Mouse (Mus musculus): Measurements from ENCODE around the gene Rasa3. TPM values are rescaled to one million over a fixed set of nuclear protein-coding genes. Genes with fewer than 3 reads are reported as not detected.

The Rasa3 gene
- total and polyA plus RNA-seq, 2 experiments from 2014 or later, result 20.5 to 52.7 TPM

GRCm38 (mm10) chr8:13673215-13673614 lies 4.2 kb downstream of the Rasa3 start:
- DNase-seq (ENCODE audit: low spot score) (no peak), ATAC-seq (ENCODE audit: low FRiP score) (no peak)
- Histone ChIP-seq H3K27ac (ENCODE audit: low read depth, low read length) (no peak overlapping the region), H3K9me3 (ENCODE audit: low read length) (no peaks in the 10 kb centered on the region), H3K36me3 (ENCODE audit: insufficient read depth, low read length) (no peaks in the 10 kb centered on the region), H3K4me3 (ENCODE audit: low read depth, low read length) (no peak overlapping the region), H3K4me2 (ENCODE audit: low read depth, low read length, poor library complexity, severe bottlenecking) (peak overlapping the region; percentile 64), H3K27me3 (ENCODE audit: insufficient read depth, low read length) (no peaks in the 10 kb centered on the region), H3K4me1 (ENCODE audit: insufficient read depth, low read length) (peaks cover 8% of the 10 kb centered on the region), H3K9ac (replicated peaks; ENCODE audit: low read length, poor library complexity, severe bottlenecking) (no peak overlapping the region)
- 60% methylated on average over 4 of the region's 4 CpGs for WGBS
- peak; percentile 11; the same call in 1 of the 2 replicates for TF ChIP-seq CTCF (IDR thresholded peaks at IDR 0.05)

DNA sequence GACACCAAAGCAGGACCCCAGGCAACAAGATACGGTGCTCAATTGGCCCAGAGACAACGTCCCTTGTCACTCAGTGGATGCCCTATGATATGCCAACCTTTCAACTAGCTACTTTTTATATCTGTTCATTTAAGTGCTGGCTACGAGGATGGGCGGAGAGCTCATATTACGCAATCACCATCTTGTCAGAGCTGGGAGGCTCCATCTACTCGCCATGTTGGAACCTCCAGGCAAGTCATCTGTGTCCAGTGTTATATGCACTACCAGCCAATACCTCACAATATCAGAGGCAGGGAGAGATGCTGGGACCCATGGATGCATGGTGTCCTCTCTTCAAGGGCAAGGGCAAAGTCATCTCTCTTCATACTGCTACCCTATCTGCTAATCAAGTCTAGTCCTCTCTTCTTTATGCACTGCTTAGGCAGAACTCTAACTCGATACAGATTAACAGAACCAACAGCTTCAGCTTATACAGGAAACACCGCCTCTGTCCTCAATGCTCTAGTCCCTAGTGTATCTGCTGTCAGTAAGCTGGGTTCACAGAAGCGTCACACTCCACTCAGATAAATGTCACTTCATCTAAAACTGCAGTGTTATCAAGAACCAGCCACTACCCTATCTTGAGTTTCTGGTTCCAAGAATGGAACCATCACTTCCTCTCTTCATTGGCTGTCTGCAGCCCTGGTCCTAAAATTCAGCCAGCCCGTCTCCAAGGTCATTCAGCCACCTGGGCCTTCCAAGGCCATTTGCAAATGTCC lies 6.0 kb downstream of the Rasa3 start:
- Histone ChIP-seq H3K27ac (ENCODE audit: low read depth, low read length) (no peak overlapping the region), H3K4me1 (ENCODE audit: insufficient read depth, low read length) (peaks cover 8% of the 10 kb centered on the region), H3K4me3 (ENCODE audit: low read depth, low read length) (no peak overlapping the region), H3K4me2 (ENCODE audit: low read depth, low read length, poor library complexity, severe bottlenecking) (no peak overlapping the region), H3K9me3 (ENCODE audit: low read length) (no peaks in the 10 kb centered on the region), H3K27me3 (ENCODE audit: insufficient read depth, low read length) (no peaks in the 10 kb centered on the region), H3K9ac (replicated peaks; ENCODE audit: low read length, poor library complexity, severe bottlenecking) (no peak overlapping the region), H3K36me3 (ENCODE audit: insufficient read depth, low read length) (no peaks in the 10 kb centered on the region)
- DNase-seq (ENCODE audit: low spot score), result no peak
- no peak for TF ChIP-seq CTCF (IDR thresholded peaks at IDR 0.05)
- 91% methylated on average over 10 of the region's 10 CpGs for WGBS
- no peak for ATAC-seq (ENCODE audit: low FRiP score)

GRCm38 (mm10) chr8:13670011-13670471 lies 7.4 kb downstream of the Rasa3 start:
- Histone ChIP-seq H3K4me2 (ENCODE audit: low read depth, low read length, poor library complexity, severe bottlenecking) (no peak overlapping the region), H3K27ac (ENCODE audit: low read depth, low read length) (0 out of 2 replicates have a peak overlapping the region, but pooled peaks have one; percentile 12), H3K27me3 (ENCODE audit: insufficient read depth, low read length) (no peaks in the 10 kb centered on the region), H3K36me3 (ENCODE audit: insufficient read depth, low read length) (no peaks in the 10 kb centered on the region), H3K4me3 (ENCODE audit: low read depth, low read length) (no peak overlapping the region), H3K4me1 (ENCODE audit: insufficient read depth, low read length) (peaks cover 6% of the 10 kb centered on the region), H3K9ac (replicated peaks; ENCODE audit: low read length, poor library complexity, severe bottlenecking) (no peak overlapping the region), H3K9me3 (ENCODE audit: low read length) (no peaks in the 10 kb centered on the region)
- no peak for TF ChIP-seq CTCF (IDR thresholded peaks at IDR 0.05)
- ATAC-seq (ENCODE audit: low FRiP score) (no peak), DNase-seq (ENCODE audit: low spot score) (peak; percentile 60)
- 75% methylated on average over 17 of the region's 17 CpGs for WGBS

DNA sequence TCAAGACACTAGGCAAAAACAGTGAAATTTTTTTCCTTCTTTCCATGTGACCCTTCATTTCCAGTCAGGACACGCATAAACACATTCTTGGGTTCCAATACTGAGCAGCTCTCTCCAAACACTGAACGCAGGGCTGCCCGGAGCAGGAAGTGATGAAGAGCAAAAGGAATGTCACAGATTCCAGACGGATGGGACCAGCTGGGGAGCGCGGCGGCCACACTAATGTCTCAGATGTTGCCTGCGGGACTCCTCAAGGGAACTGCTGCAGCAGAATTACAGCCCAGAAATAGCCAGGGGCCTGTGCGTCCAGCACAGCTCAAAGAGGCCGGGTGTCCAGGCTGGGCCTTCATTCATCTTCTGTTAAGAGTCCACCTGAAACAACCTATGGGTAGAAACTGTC lies 9.0 kb downstream of the Rasa3 start:
- ATAC-seq (ENCODE audit: low FRiP score), result no peak
- no peak overlapping the region for H3K4me2 ChIP-seq (ENCODE audit: low read depth, low read length, poor library complexity, severe bottlenecking)
- no peaks in the 10 kb centered on the region for H3K9me3 ChIP-seq (ENCODE audit: low read length)
- WGBS, result 82% methylated on average over 10 of the region's 10 CpGs
- no peak overlapping the region for H3K9ac ChIP-seq (replicated peaks; ENCODE audit: low read length, poor library complexity, severe bottlenecking)
- no peak for TF ChIP-seq CTCF (IDR thresholded peaks at IDR 0.05)
- DNase-seq (ENCODE audit: low spot score), result no peak
- H3K27me3 ChIP-seq (ENCODE audit: insufficient read depth, low read length), result no peaks in the 10 kb centered on the region
- H3K4me1 ChIP-seq (ENCODE audit: insufficient read depth, low read length), result peaks cover 5% of the 10 kb centered on the region
- no peaks in the 10 kb centered on the region for H3K36me3 ChIP-seq (ENCODE audit: insufficient read depth, low read length)
- H3K27ac ChIP-seq (ENCODE audit: low read depth, low read length), result no peak overlapping the region
- H3K4me3 ChIP-seq (ENCODE audit: low read depth, low read length), result no peak overlapping the region

DNA sequence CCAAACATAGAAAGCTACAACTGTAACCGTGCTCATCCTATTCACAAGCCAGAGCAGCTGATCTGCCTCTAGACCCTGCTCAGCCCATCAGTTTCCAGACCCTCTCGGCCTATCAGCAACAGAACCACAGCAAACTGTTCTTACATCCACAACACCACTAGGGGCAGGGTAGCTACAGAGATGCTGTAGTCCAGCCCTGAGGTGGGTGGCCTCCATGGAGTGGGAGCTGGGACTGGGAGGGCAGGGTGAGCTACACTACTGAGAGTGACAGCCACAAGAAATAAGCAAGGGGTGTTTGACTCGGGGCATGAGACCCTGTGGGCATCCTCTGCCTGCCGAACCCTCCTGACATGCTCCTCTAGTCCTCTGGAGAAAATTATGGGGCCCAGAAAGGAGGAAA lies 9.5 kb downstream of the Rasa3 start:
- Histone ChIP-seq H3K27me3 (ENCODE audit: insufficient read depth, low read length) (no peaks in the 10 kb centered on the region), H3K36me3 (ENCODE audit: insufficient read depth, low read length) (no peaks in the 10 kb centered on the region), H3K9ac (replicated peaks; ENCODE audit: low read length, poor library complexity, severe bottlenecking) (no peak overlapping the region), H3K4me3 (ENCODE audit: low read depth, low read length) (no peak overlapping the region), H3K4me1 (ENCODE audit: insufficient read depth, low read length) (peaks cover under 1% of the 10 kb centered on the region; the same call in 1 of the 2 replicates), H3K9me3 (ENCODE audit: low read length) (no peaks in the 10 kb centered on the region), H3K4me2 (ENCODE audit: low read depth, low read length, poor library complexity, severe bottlenecking) (no peak overlapping the region), H3K27ac (ENCODE audit: low read depth, low read length) (no peak overlapping the region)
- TF ChIP-seq CTCF (IDR thresholded peaks at IDR 0.05), result peak; percentile 45
- DNase-seq (ENCODE audit: low spot score), result no peak
- 73% methylated on average over 4 of the region's 4 CpGs for WGBS
- ATAC-seq (ENCODE audit: low FRiP score), result no peak

DNA sequence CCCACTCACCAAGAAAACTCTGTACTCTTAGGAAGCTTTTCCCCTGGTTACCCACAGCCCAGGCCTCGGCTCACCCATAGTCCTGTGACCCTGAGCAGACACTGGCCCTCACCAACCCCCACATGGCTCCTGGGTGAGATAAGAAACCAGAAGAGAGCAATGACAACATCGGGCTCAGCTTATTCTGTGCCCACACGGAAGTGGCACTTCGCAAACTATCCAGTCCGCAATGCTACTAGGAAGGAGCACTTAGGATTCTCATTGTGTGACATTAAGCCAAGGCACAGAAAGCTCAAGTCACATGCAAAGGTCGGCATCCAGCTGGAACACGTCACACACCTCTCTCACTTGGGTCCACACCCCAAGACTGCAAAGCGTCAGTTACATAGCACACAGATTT lies 11.5 kb downstream of the Rasa3 start:
- Histone ChIP-seq H3K4me3 (ENCODE audit: low read depth, low read length) (no peak overlapping the region), H3K9ac (replicated peaks; ENCODE audit: low read length, poor library complexity, severe bottlenecking) (no peak overlapping the region), H3K9me3 (ENCODE audit: low read length) (no peaks in the 10 kb centered on the region), H3K27ac (ENCODE audit: low read depth, low read length) (no peak overlapping the region), H3K27me3 (ENCODE audit: insufficient read depth, low read length) (no peaks in the 10 kb centered on the region), H3K36me3 (ENCODE audit: insufficient read depth, low read length) (no peaks in the 10 kb centered on the region), H3K4me1 (ENCODE audit: insufficient read depth, low read length) (no peaks in the 10 kb centered on the region), H3K4me2 (ENCODE audit: low read depth, low read length, poor library complexity, severe bottlenecking) (no peak overlapping the region)
- TF ChIP-seq CTCF (IDR thresholded peaks at IDR 0.05), result no peak
- WGBS, result 86% methylated on average over 8 of the region's 8 CpGs
- ATAC-seq (ENCODE audit: low FRiP score), result no peak
- DNase-seq (ENCODE audit: low spot score), result no peak
